Mouse (Mus musculus) CD4-positive, CD25-positive, alpha-beta regulatory T cell, adult 2 months (primary cell): ENCODE data around the gene Cavin2.

Experiments
- DNase-seq: peaks from one replicate; pipeline ENCODE4 v3.0.0-alpha.2; 2012; ENCODE audit warnings: low read depth, low spot score

Gene Cavin2

GRCm38 (mm10) chr1:51307056-51307455 is 18.1 kb downstream of the Cavin2 start:
- no peak for DNase-seq

GRCm38 (mm10) chr1:51315476-51315875 is 26.6 kb downstream of the Cavin2 start:
- no peak for DNase-seq

- no peak for DNase-seq
These were observed 34.6 kb downstream of the Cavin2 start for GRCm38 (mm10) chr1:51323506-51323905.

- no peak for DNase-seq
These were observed 39.6 kb downstream of the Cavin2 start for GRCm38 (mm10) chr1:51328541-51328940.

GRCm38 (mm10) chr1:51332986-51333385 is 44.1 kb downstream of the Cavin2 start:
- DNase-seq = no peak

GRCm38 (mm10) chr1:51333557-51334285 is 44.8 kb downstream of the Cavin2 start:
- DNase-seq = peak; percentile 81

GRCm38 (mm10) chr1:51334289-51334688 is 45.4 kb downstream of the Cavin2 start:
- DNase-seq = no peak

GRCm38 (mm10) chr1:51335081-51335480 is 46.2 kb downstream of the Cavin2 start:
- DNase-seq = no peak

- DNase-seq = no peak
These were observed 55.2 kb downstream of the Cavin2 start for GRCm38 (mm10) chr1:51344160-51344559.

GRCm38 (mm10) chr1:51347596-51347995 is 58.7 kb downstream of the Cavin2 start:
- DNase-seq = peak; percentile 12

- no peak for DNase-seq
These were observed 59.7 kb downstream of the Cavin2 start for GRCm38 (mm10) chr1:51348631-51349030.

- DNase-seq = no peak
These were observed 60.5 kb downstream of the Cavin2 start for GRCm38 (mm10) chr1:51349291-51349967.
